Mouse (Mus musculus) liver, adult 2 months (tissue): ENCODE measurements around the gene Mylip.

Source experiments
- CTCF ChIP-seq: fragments of 200-500 bp; IDR thresholded peaks from 2 replicates; pipeline ENCODE4 v1.5.1; 2011; ENCODE audit warnings: low read depth, low read length, control low read depth
- POLR2A ChIP-seq: fragments of 200-500 bp; IDR thresholded peaks from 2 replicates; pipeline ENCODE4 v1.6.1; 2011; ENCODE audit warnings: low read length, control low read depth; ENCODE audit not compliant: insufficient read depth; ENCODE audit errors: extremely low read depth

GRCm38 (mm10) chr13:45438853-45439252, 49.3 kb downstream of the Mylip start:
- no peak for TF ChIP-seq CTCF
- no peak for TF ChIP-seq POLR2A
